Mouse (Mus musculus): ENCODE results near the gene Nol3. TPM values are rescaled to one million over a fixed set of nuclear protein-coding genes. Genes with fewer than 3 reads are reported as not detected.

The Nol3 gene
- total RNA-seq, 2 experiments from 2014 or later: 23.9 to 26.0 TPM

DNA sequence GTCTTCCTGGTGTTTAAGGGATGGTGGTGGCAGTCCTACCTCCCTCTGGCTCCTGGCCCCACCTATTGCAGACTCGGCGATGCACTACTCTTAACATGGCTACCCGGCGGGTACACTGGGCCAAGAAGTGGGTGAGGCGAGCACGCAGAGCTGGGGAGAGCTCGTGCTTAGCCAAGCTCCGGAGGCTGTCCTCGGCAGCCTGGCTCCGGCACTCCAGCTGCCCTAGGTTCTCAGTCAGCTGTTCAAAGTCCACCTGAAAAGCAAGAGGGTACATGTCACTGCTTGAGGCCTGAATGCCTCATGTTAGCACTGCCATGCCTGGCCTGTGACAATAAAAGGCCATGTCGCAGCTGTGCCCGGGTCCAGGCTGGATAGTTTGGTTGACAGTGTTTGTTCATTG, 54.4 kb downstream of the Nol3 start:
- DNase-seq: no peak
- intact Hi-C loops (cut with DNase I): no loop called here

DNA sequence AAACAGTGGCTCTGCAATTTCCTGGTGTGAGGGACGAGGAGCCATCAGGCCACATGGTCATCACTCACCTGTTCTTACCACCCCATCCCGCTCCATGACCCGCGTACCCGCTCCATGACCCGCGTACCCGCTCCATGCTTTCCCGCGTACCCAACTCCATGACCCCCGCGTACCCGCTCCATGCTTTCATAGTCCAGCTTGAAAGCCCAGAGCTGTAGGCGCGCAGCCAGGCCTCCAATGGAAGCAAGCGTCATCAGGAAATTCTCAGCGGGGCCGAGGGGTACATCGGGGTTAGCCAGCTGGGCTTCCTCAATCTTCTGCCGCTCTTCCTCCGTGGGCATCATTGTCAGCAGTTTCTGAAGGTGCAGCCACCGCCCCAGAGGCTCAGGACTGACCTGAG, 55.5 kb downstream of the Nol3 start:
- intact Hi-C loops (cut with DNase I): no loop called here
- no peak for DNase-seq

Small RNA genes lying within 50 kb of the gene (microRNA-seq; reads per million reads assigned to microRNA genes)
- 0 reads per million in 2 experiments for gene Gm27320
- 552 to 945 reads per million in 2 experiments for gene Mir328

Other genes starting within 250 kb of the Nol3 start
- gene Ces3a, start 227.5 kb upstream of the Nol3 start, total RNA-seq (2021): under 1 TPM in 1 of 2 experiments, not detected in 1; 0.38 TPM
- not detected for gene Ces3b, start 192.4 kb upstream of the Nol3 start, total RNA-seq (2021)
- gene Ces4a, start 144.3 kb upstream of the Nol3 start, total RNA-seq (2021): not detected
- gene Cbfb, start 105.5 kb upstream of the Nol3 start, total RNA-seq (2021): 10 to 100 TPM; 45.0 to 53.4 TPM
- 10 to 100 TPM; 19.6 to 22.1 TPM for gene D230025D16Rik, start 51.0 kb upstream of the Nol3 start, total RNA-seq (2021)
- gene B3gnt9, start 21.0 kb upstream of the Nol3 start, total RNA-seq (2021): 1 to 10 TPM; 2.0 to 2.2 TPM
- gene Tradd, start 11.5 kb upstream of the Nol3 start, total RNA-seq (2021): 1 to 10 TPM; 2.8 to 3.7 TPM
- gene Fbxl8, start 11.5 kb upstream of the Nol3 start, total RNA-seq (2021): 1 to 10 TPM in 1 of 2 experiments, under 1 TPM in 1; 0.87 to 1.3 TPM
- 1 to 10 TPM; 4.6 to 5.6 TPM for gene Hsf4, start 6.3 kb upstream of the Nol3 start, total RNA-seq (2021)
- gene 4931428F04Rik, start 13.7 kb downstream of the Nol3 start, total RNA-seq (2021): under 1 TPM; 0.35 to 0.82 TPM
- 1 to 10 TPM; 1.5 to 2.6 TPM for gene Exoc3l, start 20.0 kb downstream of the Nol3 start, total RNA-seq (2021)
- gene E2f4, start 21.5 kb downstream of the Nol3 start, total RNA-seq (2021): 10 to 100 TPM; 21.1 to 25.2 TPM
- under 1 TPM; 0.66 to 0.94 TPM for gene Elmo3, start 29.5 kb downstream of the Nol3 start, total RNA-seq (2021)
- gene Lrrc29, start 50.1 kb downstream of the Nol3 start, total RNA-seq (2021): 1 to 10 TPM in 1 of 2 experiments, under 1 TPM in 1; 0.99 to 1.1 TPM
- gene Tmem208, start 50.2 kb downstream of the Nol3 start, total RNA-seq (2021): 10 to 100 TPM; 18.5 to 20.1 TPM
- gene Fhod1, start 71.8 kb downstream of the Nol3 start, total RNA-seq (2021): 10 to 100 TPM; 22.0 to 32.0 TPM
- under 1 TPM; 0.59 to 0.91 TPM for gene Slc9a5, start 72.7 kb downstream of the Nol3 start, total RNA-seq (2021)
- under 1 TPM in 1 of 2 experiments, not detected in 1; 0.07 TPM for gene Plekhg4, start 97.1 kb downstream of the Nol3 start, total RNA-seq (2021)
- gene Kctd19, start 137.4 kb downstream of the Nol3 start, total RNA-seq (2021): not detected
- under 1 TPM; 0.54 to 0.71 TPM for gene Lrrc36, start 137.4 kb downstream of the Nol3 start, total RNA-seq (2021)
- 10 to 100 TPM; 54.1 to 54.9 TPM for gene Tppp3, start 195.4 kb downstream of the Nol3 start, total RNA-seq (2021)
- gene Zdhhc1, start 220.8 kb downstream of the Nol3 start, total RNA-seq (2021): 1 to 10 TPM; 8.1 to 8.3 TPM
- gene Hsd11b2, start 242.6 kb downstream of the Nol3 start, total RNA-seq (2021): under 1 TPM in 1 of 2 experiments, not detected in 1; 0.22 TPM

Data from gastrocnemius, postnatal 36 days (tissue).